Mouse (Mus musculus): ENCODE results near the gene Rrp8. TPM values are rescaled to one million over a fixed set of nuclear protein-coding genes. Genes with fewer than 3 reads are reported as not detected.
"Not testable (repeated sequence)": the region's sequence is repeated elsewhere in the genome, so short reads cannot be mapped to it uniquely, and the experiment has no call there.

Gene Rrp8
- polyA plus RNA-seq, 1 experiment from 2014 or later: 51.2 TPM

- H3K4me3 ChIP-seq (ENCODE audit: low read depth, low read length); H3K36me3 ChIP-seq (replicated peaks; ENCODE audit: control insufficient read depth, insufficient read depth, low read depth, low read length); ATAC-seq (replicated peaks; ENCODE audit: insufficient number of reproducible peaks, low FRiP score, low TSS enrichment, low read depth); H3K27ac ChIP-seq (replicated peaks; ENCODE audit: low read depth, low read length); H3K4me1 ChIP-seq (ENCODE audit: control insufficient read depth, insufficient read depth, low read length); H3K27me3 ChIP-seq (ENCODE audit: control insufficient read depth, insufficient read depth, low read length); H3K9ac ChIP-seq (replicated peaks; ENCODE audit: low read length); H3K9me3 ChIP-seq (replicated peaks; ENCODE audit: control insufficient read depth, low read length); H3K4me2 ChIP-seq (ENCODE audit: low read depth, low read length); DNase-seq (ENCODE audit: low spot score): not testable (repeated sequence)
- 82% methylated on average over 7 of the region's 7 CpGs for WGBS
Measured at GRCm38 (mm10) chr7:105742539-105743215, 5.5 kb upstream of the Rrp8 start.

GRCm38 (mm10) chr7:105741978-105742377 is 4.8 kb upstream of the Rrp8 start:
- no peak overlapping the region for H3K4me3 ChIP-seq (ENCODE audit: low read depth, low read length)
- no peaks in the 10 kb centered on the region for H3K27me3 ChIP-seq (ENCODE audit: control insufficient read depth, insufficient read depth, low read length)
- ATAC-seq (replicated peaks; ENCODE audit: insufficient number of reproducible peaks, low FRiP score, low TSS enrichment, low read depth): no peak
- H3K36me3 ChIP-seq (replicated peaks; ENCODE audit: control insufficient read depth, insufficient read depth, low read depth, low read length): peaks cover 3% of the 10 kb centered on the region; the same call in 1 of the 2 replicates
- 89% methylated on average over 9 of the region's 9 CpGs for WGBS
- no peaks in the 10 kb centered on the region for H3K9me3 ChIP-seq (replicated peaks; ENCODE audit: control insufficient read depth, low read length)
- H3K9ac ChIP-seq (replicated peaks; ENCODE audit: low read length): no peak overlapping the region
- H3K4me2 ChIP-seq (ENCODE audit: low read depth, low read length): no peak overlapping the region
- no peak for DNase-seq (ENCODE audit: low spot score)
- H3K4me1 ChIP-seq (ENCODE audit: control insufficient read depth, insufficient read depth, low read length): no peaks in the 10 kb centered on the region
- no peak overlapping the region for H3K27ac ChIP-seq (replicated peaks; ENCODE audit: low read depth, low read length)

- 88% methylated on average over 6 of the region's 6 CpGs for WGBS
- ATAC-seq (replicated peaks; ENCODE audit: insufficient number of reproducible peaks, low FRiP score, low TSS enrichment, low read depth): no peak
Measured at GRCm38 (mm10) chr7:105740851-105741250, 3.7 kb upstream of the Rrp8 start.

GRCm38 (mm10) chr7:105740089-105740795 is 3.1 kb upstream of the Rrp8 start:
- no peak for ATAC-seq (replicated peaks; ENCODE audit: insufficient number of reproducible peaks, low FRiP score, low TSS enrichment, low read depth)
- peaks cover 3% of the 10 kb centered on the region; the same call in 1 of the 2 replicates for H3K36me3 ChIP-seq (replicated peaks; ENCODE audit: control insufficient read depth, insufficient read depth, low read depth, low read length)
- 89% methylated on average over 13 of the region's 13 CpGs for WGBS

More at GRCm38 (mm10) chr7:105740851-105741250, 3.7 kb upstream of the Rrp8 start:
- Histone ChIP-seq H3K9ac (replicated peaks; ENCODE audit: low read length) (no peak overlapping the region), H3K27me3 (ENCODE audit: control insufficient read depth, insufficient read depth, low read length) (no peaks in the 10 kb centered on the region), H3K9me3 (replicated peaks; ENCODE audit: control insufficient read depth, low read length) (no peaks in the 10 kb centered on the region), H3K4me3 (ENCODE audit: low read depth, low read length) (no peak overlapping the region), H3K27ac (replicated peaks; ENCODE audit: low read depth, low read length) (no peak overlapping the region), H3K4me2 (ENCODE audit: low read depth, low read length) (no peak overlapping the region), H3K36me3 (replicated peaks; ENCODE audit: control insufficient read depth, insufficient read depth, low read depth, low read length) (peaks cover 3% of the 10 kb centered on the region; the same call in 1 of the 2 replicates), H3K4me1 (ENCODE audit: control insufficient read depth, insufficient read depth, low read length) (no peaks in the 10 kb centered on the region)
- no peak for DNase-seq (ENCODE audit: low spot score)

GRCm38 (mm10) chr7:105738948-105739347 is 1.8 kb upstream of the Rrp8 start:
- H3K9me3 ChIP-seq (replicated peaks; ENCODE audit: control insufficient read depth, low read length): no peaks in the 10 kb centered on the region
- ATAC-seq (replicated peaks; ENCODE audit: insufficient number of reproducible peaks, low FRiP score, low TSS enrichment, low read depth): no peak
- H3K4me1 ChIP-seq (ENCODE audit: control insufficient read depth, insufficient read depth, low read length): no peaks in the 10 kb centered on the region
- H3K27me3 ChIP-seq (ENCODE audit: control insufficient read depth, insufficient read depth, low read length): no peaks in the 10 kb centered on the region
- no peak overlapping the region for H3K4me2 ChIP-seq (ENCODE audit: low read depth, low read length)
- peak; percentile 77 for DNase-seq (ENCODE audit: low spot score)
- no peak overlapping the region for H3K4me3 ChIP-seq (ENCODE audit: low read depth, low read length)
- H3K36me3 ChIP-seq (replicated peaks; ENCODE audit: control insufficient read depth, insufficient read depth, low read depth, low read length): peaks cover 7% of the 10 kb centered on the region
- WGBS: 22% methylated on average over 3 of the region's 3 CpGs
- H3K9ac ChIP-seq (replicated peaks; ENCODE audit: low read length): no peak overlapping the region
- H3K27ac ChIP-seq (replicated peaks; ENCODE audit: low read depth, low read length): no peak overlapping the region; the same call in 1 of the 2 replicates

More at GRCm38 (mm10) chr7:105740089-105740795, 3.1 kb upstream of the Rrp8 start:
- H3K9me3 ChIP-seq (replicated peaks; ENCODE audit: control insufficient read depth, low read length): no peaks in the 10 kb centered on the region
- H3K9ac ChIP-seq (replicated peaks; ENCODE audit: low read length): no peak overlapping the region
- no peak overlapping the region for H3K4me2 ChIP-seq (ENCODE audit: low read depth, low read length)
- H3K4me3 ChIP-seq (ENCODE audit: low read depth, low read length): no peak overlapping the region
- no peak overlapping the region for H3K27ac ChIP-seq (replicated peaks; ENCODE audit: low read depth, low read length)
- DNase-seq (ENCODE audit: low spot score): no peak
- no peaks in the 10 kb centered on the region for H3K27me3 ChIP-seq (ENCODE audit: control insufficient read depth, insufficient read depth, low read length)
- H3K4me1 ChIP-seq (ENCODE audit: control insufficient read depth, insufficient read depth, low read length): no peaks in the 10 kb centered on the region

GRCm38 (mm10) chr7:105738286-105738685 is 1.1 kb upstream of the Rrp8 start:
- H3K4me3 ChIP-seq (ENCODE audit: low read depth, low read length): 0 out of 2 replicates have a peak overlapping the region, but pooled peaks have one; percentile 7
- WGBS: 76% methylated on average over 2 of the region's 2 CpGs
- H3K27ac ChIP-seq (replicated peaks; ENCODE audit: low read depth, low read length): no peak overlapping the region; the same call in 1 of the 2 replicates
- no peak overlapping the region for H3K9ac ChIP-seq (replicated peaks; ENCODE audit: low read length)
- H3K4me2 ChIP-seq (ENCODE audit: low read depth, low read length): no peak overlapping the region
- H3K4me1 ChIP-seq (ENCODE audit: control insufficient read depth, insufficient read depth, low read length): no peaks in the 10 kb centered on the region
- H3K27me3 ChIP-seq (ENCODE audit: control insufficient read depth, insufficient read depth, low read length): no peaks in the 10 kb centered on the region
- DNase-seq (ENCODE audit: low spot score): no peak
- ATAC-seq (replicated peaks; ENCODE audit: insufficient number of reproducible peaks, low FRiP score, low TSS enrichment, low read depth): no peak
- H3K9me3 ChIP-seq (replicated peaks; ENCODE audit: control insufficient read depth, low read length): no peaks in the 10 kb centered on the region
- H3K36me3 ChIP-seq (replicated peaks; ENCODE audit: control insufficient read depth, insufficient read depth, low read depth, low read length): peaks cover 7% of the 10 kb centered on the region

- Histone ChIP-seq H3K9me3 (replicated peaks; ENCODE audit: control insufficient read depth, low read length) (no peaks in the 10 kb centered on the region), H3K9ac (replicated peaks; ENCODE audit: low read length) (peak overlapping the region; percentile 80), H3K4me2 (ENCODE audit: low read depth, low read length) (peak overlapping the region; percentile 86), H3K27ac (replicated peaks; ENCODE audit: low read depth, low read length) (no peak overlapping the region), H3K36me3 (replicated peaks; ENCODE audit: control insufficient read depth, insufficient read depth, low read depth, low read length) (peaks cover 7% of the 10 kb centered on the region), H3K4me1 (ENCODE audit: control insufficient read depth, insufficient read depth, low read length) (no peaks in the 10 kb centered on the region), H3K4me3 (ENCODE audit: low read depth, low read length) (peak overlapping the region; percentile 87), H3K27me3 (ENCODE audit: control insufficient read depth, insufficient read depth, low read length) (no peaks in the 10 kb centered on the region)
- ATAC-seq (replicated peaks; ENCODE audit: insufficient number of reproducible peaks, low FRiP score, low TSS enrichment, low read depth) (no peak), DNase-seq (ENCODE audit: low spot score) (no peak)
- 32% methylated on average over 3 of the region's 3 CpGs for WGBS
Measured at GRCm38 (mm10) chr7:105737648-105738047, 463 bp upstream of the Rrp8 start.

Measured in embryonic facial prominence, embryonic 11.5 days (tissue).